Mouse (Mus musculus): ENCODE results near the gene Cdh11.

The Cdh11 gene

GRCm38 (mm10) chr8:102785592-102786416 is at the start of gene Cdh11:
TSS of gene Cdh11 (minus strand) at chr8:102785642.
- no peak for DNase-seq (ENCODE audit: low spot score in 2 of 2)

GRCm38 (mm10) chr8:102813959-102814358 is 28.5 kb upstream of the Cdh11 start:
- no peak for DNase-seq (ENCODE audit: low spot score in 2 of 2)

- DNase-seq (ENCODE audit: low spot score in 2 of 2), result no peak
These were observed 4.9 kb upstream of the Cdh11 start for GRCm38 (mm10) chr8:102790303-102790702.

- DNase-seq (ENCODE audit: low spot score in 2 of 2), result no peak
These were observed 1.3 kb upstream of the Cdh11 start for GRCm38 (mm10) chr8:102786467-102787360.

GRCm38 (mm10) chr8:102784835-102785455 is 497 bp downstream of the Cdh11 start:
- DNase-seq (ENCODE audit: low spot score in 2 of 2), result no peak

GRCm38 (mm10) chr8:102783821-102784591 is 1.4 kb downstream of the Cdh11 start:
- no peak for DNase-seq (ENCODE audit: low spot score in 2 of 2)

- DNase-seq (ENCODE audit: low spot score in 2 of 2), result no peak
These were observed 2.5 kb downstream of the Cdh11 start for GRCm38 (mm10) chr8:102782707-102783489.

DNA sequence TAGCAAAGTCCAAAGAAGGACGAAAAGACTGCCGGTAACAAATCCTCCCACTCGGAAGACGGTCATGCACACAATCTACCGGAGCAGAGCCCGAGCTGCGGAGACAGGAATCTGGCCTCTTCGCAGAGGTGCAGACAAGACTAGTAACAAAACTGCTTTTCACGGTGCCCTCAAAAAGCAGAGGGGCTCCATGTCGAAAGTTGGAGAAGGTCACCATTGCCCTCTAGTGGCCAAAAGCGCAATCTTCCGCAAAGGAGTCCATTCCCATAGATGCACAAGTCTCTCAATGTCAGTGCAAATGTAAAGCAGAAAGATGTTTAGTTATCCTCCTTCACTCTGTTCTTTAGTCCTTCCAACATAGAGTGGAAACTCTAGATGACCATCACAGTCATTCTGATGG is 4.5 kb downstream of the Cdh11 start:
- peak in 1 of 2 experiments; percentile 22 for DNase-seq (ENCODE audit: low spot score in 2 of 2)

DNA sequence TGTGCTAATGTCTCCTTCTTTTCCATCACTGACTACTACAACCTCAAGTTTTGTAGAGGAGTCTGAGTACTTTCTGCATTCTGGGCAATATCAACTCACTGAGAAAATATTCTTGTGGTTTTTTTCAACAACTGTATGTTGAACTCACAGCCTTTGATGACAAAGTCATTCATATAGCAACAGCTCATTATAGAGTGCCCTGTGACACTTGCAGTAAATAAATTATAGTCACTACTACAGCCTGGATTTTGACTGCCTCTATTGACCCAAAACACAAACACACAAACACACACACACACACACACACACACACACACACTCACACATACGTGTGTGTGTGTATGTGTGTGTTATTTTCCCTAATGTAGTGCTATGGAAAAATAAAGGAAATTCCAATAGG is 10.8 kb downstream of the Cdh11 start:
- DNase-seq (ENCODE audit: low spot score in 2 of 2), result no peak

DNA sequence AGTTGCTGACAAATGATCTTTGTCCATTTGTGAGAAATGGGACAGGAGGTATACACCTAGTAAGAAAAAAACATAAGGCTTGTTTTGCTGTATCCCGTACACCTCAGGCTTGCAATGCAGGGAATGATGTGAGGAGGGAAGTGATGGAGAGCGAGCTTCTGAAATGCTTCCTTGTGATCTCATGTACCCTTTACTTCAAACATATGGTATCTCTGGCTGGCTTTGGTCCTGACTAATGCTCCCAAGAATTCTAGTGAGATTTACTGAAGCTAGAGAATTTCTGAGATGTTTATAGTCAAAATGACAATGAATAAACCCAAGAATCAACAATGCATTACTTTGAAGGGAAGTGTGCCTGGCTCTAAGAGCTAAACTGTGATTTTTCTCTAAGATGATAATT is 14.0 kb downstream of the Cdh11 start:
- DNase-seq (ENCODE audit: low spot score in 2 of 2), result no peak

- no peak for DNase-seq (ENCODE audit: low spot score in 2 of 2)
These were observed 31.6 kb downstream of the Cdh11 start for GRCm38 (mm10) chr8:102753839-102754238.

- no peak for DNase-seq (ENCODE audit: low spot score in 2 of 2)
These were observed 42.5 kb downstream of the Cdh11 start for GRCm38 (mm10) chr8:102742940-102743339.

- no peak for DNase-seq (ENCODE audit: low spot score in 2 of 2)
These were observed 43.3 kb downstream of the Cdh11 start for GRCm38 (mm10) chr8:102742008-102742591.

- DNase-seq (ENCODE audit: low spot score in 2 of 2), result no peak
These were observed 44.5 kb downstream of the Cdh11 start for GRCm38 (mm10) chr8:102740963-102741362.

DNA sequence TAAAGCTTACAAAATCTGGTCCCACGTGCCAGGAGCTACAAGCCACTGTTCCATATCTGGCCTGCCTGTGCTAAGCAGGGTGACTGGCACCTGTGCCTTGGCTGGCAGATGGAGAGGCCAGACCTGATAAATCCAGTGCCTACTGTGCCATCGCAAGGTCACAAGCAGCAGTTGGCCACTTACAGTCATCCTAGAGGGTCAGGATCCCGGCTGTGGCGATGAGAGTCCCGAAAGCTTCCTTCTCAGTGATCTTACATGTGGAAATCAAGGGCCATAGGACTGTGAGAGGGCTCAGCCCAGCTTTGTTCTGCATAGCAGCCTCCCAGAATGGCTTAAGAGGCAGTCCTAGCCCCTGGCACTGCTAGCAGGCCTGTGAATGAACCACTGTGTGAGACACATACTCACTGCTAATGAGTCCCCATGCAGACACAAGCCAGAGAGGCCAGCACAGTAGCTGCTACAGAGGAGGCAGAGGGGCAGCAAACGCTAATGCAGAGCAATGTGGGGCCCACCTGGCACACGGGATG is 46.4 kb downstream of the Cdh11 start:
- DNase-seq (ENCODE audit: low spot score in 2 of 2), result no peak

GRCm38 (mm10) chr8:102738395-102738794 is 47.0 kb downstream of the Cdh11 start:
- DNase-seq (ENCODE audit: low spot score in 2 of 2), result no peak

DNA sequence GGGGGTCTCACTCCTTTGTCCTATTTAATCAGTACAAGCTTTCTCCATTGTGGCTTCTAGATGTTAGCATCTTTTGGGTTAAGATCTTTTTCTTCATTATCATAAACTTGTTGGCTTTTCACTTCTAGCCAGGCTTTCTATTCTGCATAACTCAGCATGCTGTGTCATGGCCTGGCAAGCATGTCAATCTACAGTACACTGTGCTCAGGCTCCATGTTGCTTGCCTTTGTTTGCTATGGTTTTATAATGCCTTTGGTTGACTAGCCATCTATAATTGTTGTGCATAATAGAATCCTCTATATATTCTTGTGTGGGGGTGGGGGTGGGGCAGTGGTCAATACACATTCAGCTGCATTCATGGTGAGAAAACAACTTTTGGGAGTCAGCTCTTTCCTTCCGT is 51.0 kb downstream of the Cdh11 start:
- no peak for DNase-seq (ENCODE audit: low spot score in 2 of 2)

GRCm38 (mm10) chr8:102726206-102726935 is 59.1 kb downstream of the Cdh11 start:
- DNase-seq (ENCODE audit: low spot score in 2 of 2), result no peak

GRCm38 (mm10) chr8:102725496-102725895 is 59.9 kb downstream of the Cdh11 start:
- DNase-seq (ENCODE audit: low spot score in 2 of 2), result no peak

Data from thymus, postnatal 10 days (tissue).